Comparison of ENCODE assay signal across 8 mouse cellular contexts in the genomic region with DNA sequence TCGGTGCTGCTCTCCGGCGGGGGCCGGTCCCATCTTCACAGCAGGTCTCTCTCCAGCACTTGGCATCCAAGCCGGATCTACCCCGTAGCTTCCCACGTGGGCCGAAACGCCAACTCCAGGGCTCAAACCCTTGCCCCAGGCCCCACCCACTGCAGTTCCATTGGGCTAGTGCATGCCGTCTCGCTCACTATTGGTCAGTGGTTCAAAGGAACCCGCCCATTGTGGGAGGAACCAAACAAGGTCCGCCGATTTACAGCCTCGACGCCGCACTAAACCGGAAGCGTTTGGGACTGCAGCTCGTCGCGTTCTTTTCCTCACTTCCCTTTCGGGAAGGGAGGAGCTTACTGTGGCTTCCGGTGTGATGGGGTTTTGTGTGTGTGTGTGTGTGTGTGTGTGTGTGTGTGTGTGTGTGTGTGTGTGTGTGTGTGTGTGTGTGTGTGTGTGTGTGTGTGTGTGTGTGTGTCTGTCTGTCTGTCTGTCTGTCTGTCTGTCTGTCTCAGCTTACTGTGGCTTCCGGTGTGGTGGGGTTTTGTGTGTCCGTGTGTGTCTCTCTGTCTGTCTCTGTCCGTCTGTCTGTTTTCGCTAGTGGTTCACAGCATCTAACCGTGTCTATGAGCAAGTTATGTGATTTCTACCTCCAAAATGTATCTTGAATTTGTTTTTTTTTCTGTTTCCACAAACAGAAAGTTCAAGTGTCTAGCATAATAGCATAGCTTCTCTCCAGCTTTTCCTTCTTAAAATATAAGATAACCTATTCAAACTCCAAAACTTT. TPM values are rescaled to one million over a fixed set of nuclear protein-coding genes. Genes with fewer than 3 reads are reported as not detected.
DNase-seq lines count a peak whose midpoint lies in the region; ATAC-seq lines count a peak whose summit lies in the region.

A gene (minus strand): TSS at position 276 of the 772 bp plus-strand sequence.

- 2% methylated on average over 29 of the region's 29 CpGs for WGBS in hindbrain, embryonic 15.5 days

- H3K9ac ChIP-seq in hindbrain, embryonic 15.5 days: peak within 1 kb of the TSS; percentile 66

- H3K36me3 ChIP-seq in hindbrain, embryonic 15.5 days: peaks cover 31% of the 10 kb centered on the region

- ATAC-seq in hindbrain, embryonic 15.5 days (ENCODE audit: low FRiP score, low read depth): peak; percentile 100

- no peaks in the 10 kb centered on the region for H3K27me3 ChIP-seq in hindbrain, embryonic 15.5 days

- H3K4me3 ChIP-seq in hindbrain, embryonic 15.5 days: peak within 1 kb of the TSS; percentile 91

- peaks cover 12% of the 10 kb centered on the region for H3K4me1 ChIP-seq in hindbrain, embryonic 15.5 days (replicated peaks)

- no peaks in the 10 kb centered on the region for H3K9me3 ChIP-seq in hindbrain, embryonic 15.5 days

- H3K4me2 ChIP-seq in hindbrain, embryonic 15.5 days: peak within 1 kb of the TSS; percentile 82

- peak; percentile 98 for DNase-seq in T-cell, adult 2 months (ENCODE audit: low spot score)
- DNase-seq in cerebellum, postnatal 36 days: peak; percentile 96 to 97
- DNase-seq in frontal cortex, postnatal 36 days (ENCODE audit: low spot score in 2 of 2): peak; percentile 99
- DNase-seq in left cerebral cortex, adult 11 months (ENCODE audit: low spot score): peak; percentile 99
- DNase-seq in lung, postnatal 4 days: peak; percentile 98 to 99
- DNase-seq in retina, postnatal 7 days (ENCODE audit: low read depth, low spot score): peak; percentile 98
- peak; percentile 79 for DNase-seq in urinary bladder, adult 2 months (ENCODE audit: low spot score)

- H3K27ac ChIP-seq in hindbrain, embryonic 15.5 days (replicated peaks): 0 out of 2 replicates have a peak within 1 kb of the TSS, but pooled peaks have one; percentile 53

RNA-seq across cellular contexts. Expression of the gene that starts here (rescaled TPM):
- polyA plus RNA-seq in hindbrain, embryonic 15.5 days (2015; fragmentation: Nextera tagmentation; extraction: Ambion mirVana): 36.2 and 45.0 TPM in 2 replicates
- polyA plus RNA-seq in urinary bladder, adult 2 months (2012; rRNA removed): 25.9 and 29.9 TPM in 2 replicates

Comparison
In these comparisons a context has a peak if more than half of its experiments do, and no peak if none do; other contexts are left out.
1. Peak in every context shown above with its lines: DNase-seq, ATAC-seq, H3K4me3 ChIP-seq and H3K27ac ChIP-seq.